Mouse (Mus musculus): ENCODE measurements around the gene Scfd2. TPM values are rescaled to one million over a fixed set of nuclear protein-coding genes. Genes with fewer than 3 reads are reported as not detected.

Scfd2 gene
- polyA plus RNA-seq, 1 experiment from 2014 or later = 14.4 TPM

DNA sequence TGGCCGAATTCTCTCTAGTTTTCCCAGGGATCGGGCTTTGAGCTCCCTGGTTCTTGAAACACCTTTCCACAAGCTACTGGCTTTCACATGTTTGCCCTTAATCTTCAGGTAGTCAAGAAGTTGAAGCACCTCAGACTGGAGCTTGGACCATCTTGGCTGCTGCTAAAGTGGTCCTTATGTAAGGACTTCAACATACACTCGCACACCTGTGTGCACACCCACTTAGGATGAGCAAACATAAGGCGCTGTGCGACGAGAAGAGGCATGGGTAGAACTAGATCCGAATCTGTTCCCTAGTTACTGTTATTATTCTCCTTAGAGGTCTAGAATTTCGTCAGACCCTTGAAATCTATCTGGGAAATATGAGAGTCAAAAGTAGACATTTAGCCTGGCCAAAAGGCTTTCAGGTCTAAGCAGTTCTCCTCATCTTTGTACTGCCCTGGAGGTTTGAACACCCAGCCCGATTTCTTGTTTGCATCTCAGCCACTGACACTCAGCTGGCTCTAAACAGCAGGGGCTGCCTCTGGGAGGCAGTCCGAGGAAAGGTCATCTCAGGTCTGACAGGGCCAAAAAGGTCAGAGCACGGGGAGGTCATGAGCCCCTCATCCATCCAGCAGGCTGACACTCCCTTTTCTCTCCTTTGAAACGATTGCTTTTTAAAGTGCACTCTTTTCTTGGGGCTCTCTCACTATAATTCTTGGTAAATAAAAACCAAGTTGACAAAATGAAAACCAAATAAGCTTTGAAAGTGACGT, 290.5 kb downstream of the Scfd2 start:
- H3K4me2 ChIP-seq (ENCODE audit: low read length) = no peak overlapping the region
- H3K4me1 ChIP-seq (ENCODE audit: control insufficient read depth in 2 of 2, insufficient read depth in 2 of 2, low read length in 2 of 2) = peaks cover 13 to 28% of the 10 kb centered on the region in 2 experiments
- 76% methylated on average over 13 of the region's 13 CpGs for WGBS
- H3K27ac ChIP-seq (replicated peaks in 1 of 2; ENCODE audit: control insufficient read depth in 1 of 2, insufficient read depth in 1 of 2, low read depth in 2 of 2, low read length in 2 of 2) = no peak overlapping the region
- H3K4me3 ChIP-seq (ENCODE audit: control insufficient read depth in 1 of 2, insufficient read depth in 1 of 2, low read depth in 1 of 2, low read length in 2 of 2) = no peak overlapping the region
- H3K9me3 ChIP-seq (ENCODE audit: control insufficient read depth, low read length) = no peaks in the 10 kb centered on the region
- ATAC-seq (ENCODE audit: insufficient number of reproducible peaks, insufficient read depth, low FRiP score, low read depth) = no peak
- no peaks in the 10 kb centered on the region for H3K36me3 ChIP-seq (ENCODE audit: control insufficient read depth, insufficient read depth, low read length)
- H3K9ac ChIP-seq (ENCODE audit: low read length) = no peak overlapping the region
- no peaks in the 10 kb centered on the region for H3K27me3 ChIP-seq (ENCODE audit: control insufficient read depth, insufficient read depth, low read length)

- Histone ChIP-seq H3K27ac (replicated peaks in 1 of 2; ENCODE audit: control insufficient read depth in 1 of 2, insufficient read depth in 1 of 2, low read depth in 2 of 2, low read length in 2 of 2) (no peak overlapping the region), H3K9ac (ENCODE audit: low read length) (no peak overlapping the region), H3K36me3 (ENCODE audit: control insufficient read depth, insufficient read depth, low read length) (no peaks in the 10 kb centered on the region), H3K4me2 (ENCODE audit: low read length) (no peak overlapping the region), H3K9me3 (ENCODE audit: control insufficient read depth, low read length) (no peaks in the 10 kb centered on the region), H3K4me1 (ENCODE audit: control insufficient read depth in 2 of 2, insufficient read depth in 2 of 2, low read length in 2 of 2) (peaks cover 10 to 20% of the 10 kb centered on the region in 2 experiments), H3K4me3 (ENCODE audit: control insufficient read depth in 1 of 2, insufficient read depth in 1 of 2, low read depth in 1 of 2, low read length in 2 of 2) (no peak overlapping the region), H3K27me3 (ENCODE audit: control insufficient read depth, insufficient read depth, low read length) (no peaks in the 10 kb centered on the region)
- ATAC-seq (ENCODE audit: insufficient number of reproducible peaks, insufficient read depth, low FRiP score, low read depth) = no peak
- WGBS = 70% methylated on average over 8 of the region's 8 CpGs
Observed at GRCm38 (mm10) chr5:74240298-74240697, 291.3 kb downstream of the Scfd2 start.

- 85% methylated on average over 1 of the region's 1 CpGs for WGBS
- Histone ChIP-seq H3K9me3 (ENCODE audit: control insufficient read depth, low read length) (no peaks in the 10 kb centered on the region), H3K4me3 (ENCODE audit: control insufficient read depth in 1 of 2, insufficient read depth in 1 of 2, low read depth in 1 of 2, low read length in 2 of 2) (no peak overlapping the region), H3K9ac (ENCODE audit: low read length) (no peak overlapping the region), H3K4me1 (ENCODE audit: control insufficient read depth in 2 of 2, insufficient read depth in 2 of 2, low read length in 2 of 2) (peaks cover 6 to 11% of the 10 kb centered on the region in 2 experiments), H3K36me3 (ENCODE audit: control insufficient read depth, insufficient read depth, low read length) (no peaks in the 10 kb centered on the region), H3K27ac (replicated peaks in 1 of 2; ENCODE audit: control insufficient read depth in 1 of 2, insufficient read depth in 1 of 2, low read depth in 2 of 2, low read length in 2 of 2) (no peak overlapping the region), H3K27me3 (ENCODE audit: control insufficient read depth, insufficient read depth, low read length) (no peaks in the 10 kb centered on the region), H3K4me2 (ENCODE audit: low read length) (no peak overlapping the region)
- no peak for ATAC-seq (ENCODE audit: insufficient number of reproducible peaks, insufficient read depth, low FRiP score, low read depth)
Observed at GRCm38 (mm10) chr5:74239369-74239768, 292.2 kb downstream of the Scfd2 start.

GRCm38 (mm10) chr5:74233808-74234207, 297.8 kb downstream of the Scfd2 start:
- no peak overlapping the region for H3K4me2 ChIP-seq (ENCODE audit: low read length)
- no peak overlapping the region for H3K27ac ChIP-seq (replicated peaks in 1 of 2; ENCODE audit: control insufficient read depth in 1 of 2, insufficient read depth in 1 of 2, low read depth in 2 of 2, low read length in 2 of 2)
- no peak overlapping the region for H3K9ac ChIP-seq (ENCODE audit: low read length)
- no peaks in the 10 kb centered on the region for H3K36me3 ChIP-seq (ENCODE audit: control insufficient read depth, insufficient read depth, low read length)
- no peaks in the 10 kb centered on the region for H3K27me3 ChIP-seq (ENCODE audit: control insufficient read depth, insufficient read depth, low read length)
- H3K4me3 ChIP-seq (ENCODE audit: control insufficient read depth in 1 of 2, insufficient read depth in 1 of 2, low read depth in 1 of 2, low read length in 2 of 2) = no peak overlapping the region
- H3K4me1 ChIP-seq (ENCODE audit: control insufficient read depth in 2 of 2, insufficient read depth in 2 of 2, low read length in 2 of 2) = peaks cover 16 to 25% of the 10 kb centered on the region in 2 experiments
- WGBS = 76% methylated on average over 7 of the region's 7 CpGs
- ATAC-seq (ENCODE audit: insufficient number of reproducible peaks, insufficient read depth, low FRiP score, low read depth) = no peak
- H3K9me3 ChIP-seq (ENCODE audit: control insufficient read depth, low read length) = no peaks in the 10 kb centered on the region

DNA sequence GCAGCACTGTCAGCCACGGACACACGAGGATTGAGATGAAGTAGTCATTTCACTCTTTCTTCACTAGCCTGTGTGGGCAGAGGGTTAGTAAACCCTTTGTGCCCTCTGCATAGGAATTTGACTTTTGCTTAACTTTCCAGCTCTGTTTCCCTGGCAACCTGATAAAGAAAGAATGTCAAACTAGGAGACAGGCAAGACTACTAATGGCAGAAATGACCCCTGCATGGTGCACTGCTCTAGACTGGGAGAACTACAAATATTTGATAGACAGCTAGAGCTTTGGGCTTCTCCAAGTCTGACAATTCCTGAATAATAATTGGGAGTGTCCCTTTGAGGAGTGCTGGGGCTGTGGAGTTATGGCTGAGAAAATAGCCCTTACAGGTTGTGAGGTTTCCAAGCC, 301.0 kb downstream of the Scfd2 start:
- 24% methylated on average over 2 of the region's 2 CpGs for WGBS
- Histone ChIP-seq H3K27me3 (ENCODE audit: control insufficient read depth, insufficient read depth, low read length) (no peaks in the 10 kb centered on the region), H3K4me1 (ENCODE audit: control insufficient read depth in 2 of 2, insufficient read depth in 2 of 2, low read length in 2 of 2) (peaks cover 14 to 25% of the 10 kb centered on the region in 2 experiments), H3K4me2 (ENCODE audit: low read length) (no peak overlapping the region; the same call in 1 of the 2 replicates), H3K27ac (replicated peaks in 1 of 2; ENCODE audit: control insufficient read depth in 1 of 2, insufficient read depth in 1 of 2, low read depth in 2 of 2, low read length in 2 of 2) (peak overlapping the region; percentile 37 to 63), H3K4me3 (ENCODE audit: control insufficient read depth in 1 of 2, insufficient read depth in 1 of 2, low read depth in 1 of 2, low read length in 2 of 2) (no peak overlapping the region), H3K36me3 (ENCODE audit: control insufficient read depth, insufficient read depth, low read length) (no peaks in the 10 kb centered on the region), H3K9ac (ENCODE audit: low read length) (peak overlapping the region; percentile 41; the same call in 1 of the 2 replicates), H3K9me3 (ENCODE audit: control insufficient read depth, low read length) (no peaks in the 10 kb centered on the region)
- ATAC-seq (ENCODE audit: insufficient number of reproducible peaks, insufficient read depth, low FRiP score, low read depth) = no peak

DNA sequence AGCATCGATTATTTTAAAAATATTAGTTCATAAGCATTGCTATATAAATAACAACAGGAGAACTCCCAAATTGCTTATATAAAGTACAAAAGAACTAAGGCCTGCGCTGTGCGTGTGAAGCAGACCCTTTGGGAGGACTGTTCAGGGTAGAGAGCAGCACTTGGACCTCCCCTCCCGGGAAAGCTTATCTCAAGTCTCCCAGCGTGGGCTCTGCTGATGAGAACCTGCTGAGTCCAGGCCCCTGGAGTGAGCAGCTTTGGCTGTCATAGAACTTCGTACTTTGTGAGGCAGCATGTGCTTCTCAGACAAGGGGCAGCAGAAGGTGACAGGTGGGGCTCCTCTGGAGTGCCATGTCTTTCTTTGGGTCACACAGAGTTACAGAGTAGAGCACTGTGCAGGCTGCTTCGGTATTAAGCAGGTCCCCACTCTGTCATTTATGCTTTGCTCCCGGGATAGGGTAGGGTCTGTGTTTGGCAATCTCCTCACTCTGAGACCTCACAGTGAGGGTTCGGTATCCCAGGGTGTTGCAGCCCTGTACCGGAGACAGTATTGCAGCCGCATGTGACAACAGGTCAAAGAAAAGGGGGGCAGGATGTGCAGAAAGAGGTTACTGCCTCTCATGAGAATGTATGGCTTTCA, 301.7 kb downstream of the Scfd2 start:
- Histone ChIP-seq H3K4me3 (ENCODE audit: control insufficient read depth in 1 of 2, insufficient read depth in 1 of 2, low read depth in 1 of 2, low read length in 2 of 2) (no peak overlapping the region), H3K36me3 (ENCODE audit: control insufficient read depth, insufficient read depth, low read length) (no peaks in the 10 kb centered on the region), H3K9ac (ENCODE audit: low read length) (peak overlapping the region; percentile 41; the same call in 1 of the 2 replicates), H3K27me3 (ENCODE audit: control insufficient read depth, insufficient read depth, low read length) (no peaks in the 10 kb centered on the region), H3K4me1 (ENCODE audit: control insufficient read depth in 2 of 2, insufficient read depth in 2 of 2, low read length in 2 of 2) (peaks cover 14 to 25% of the 10 kb centered on the region in 2 experiments), H3K9me3 (ENCODE audit: control insufficient read depth, low read length) (no peaks in the 10 kb centered on the region), H3K27ac (replicated peaks in 1 of 2; ENCODE audit: control insufficient read depth in 1 of 2, insufficient read depth in 1 of 2, low read depth in 2 of 2, low read length in 2 of 2) (peak overlapping the region; percentile 37 to 63), H3K4me2 (ENCODE audit: low read length) (no peak overlapping the region)
- peak; percentile 60 for ATAC-seq (ENCODE audit: insufficient number of reproducible peaks, insufficient read depth, low FRiP score, low read depth)
- 19% methylated on average over 11 of the region's 11 CpGs for WGBS

DNA sequence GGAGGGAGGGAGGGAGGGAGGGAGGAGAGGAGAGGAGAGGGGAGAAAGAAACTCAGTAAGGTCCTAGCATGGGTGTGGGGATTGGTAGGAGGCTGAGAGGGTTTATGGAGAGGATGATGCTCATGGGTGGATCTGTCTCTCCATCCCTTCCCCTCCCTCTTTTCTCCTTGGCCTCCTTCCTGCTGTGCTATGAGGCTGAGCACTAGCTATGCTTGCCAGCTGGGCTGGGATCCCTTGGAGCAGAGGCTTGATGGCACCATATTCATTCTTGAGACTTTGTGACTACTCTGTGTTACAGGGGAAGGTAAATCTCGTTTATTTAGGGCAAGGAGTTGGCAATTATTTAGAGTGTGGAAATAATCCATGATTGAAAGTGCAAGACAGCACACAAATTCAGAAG, 302.6 kb downstream of the Scfd2 start:
- no peak overlapping the region for H3K4me2 ChIP-seq (ENCODE audit: low read length)
- H3K27ac ChIP-seq (replicated peaks in 1 of 2; ENCODE audit: control insufficient read depth in 1 of 2, insufficient read depth in 1 of 2, low read depth in 2 of 2, low read length in 2 of 2) = no peak overlapping the region
- no peaks in the 10 kb centered on the region for H3K27me3 ChIP-seq (ENCODE audit: control insufficient read depth, insufficient read depth, low read length)
- 71% methylated on average over 1 of the region's 1 CpGs for WGBS
- no peak overlapping the region for H3K9ac ChIP-seq (ENCODE audit: low read length)
- no peaks in the 10 kb centered on the region for H3K9me3 ChIP-seq (ENCODE audit: control insufficient read depth, low read length)
- H3K36me3 ChIP-seq (ENCODE audit: control insufficient read depth, insufficient read depth, low read length) = no peaks in the 10 kb centered on the region
- no peak overlapping the region for H3K4me3 ChIP-seq (ENCODE audit: control insufficient read depth in 1 of 2, insufficient read depth in 1 of 2, low read depth in 1 of 2, low read length in 2 of 2)
- peaks cover 14 to 25% of the 10 kb centered on the region in 2 experiments for H3K4me1 ChIP-seq (ENCODE audit: control insufficient read depth in 2 of 2, insufficient read depth in 2 of 2, low read length in 2 of 2)
- no peak for ATAC-seq (ENCODE audit: insufficient number of reproducible peaks, insufficient read depth, low FRiP score, low read depth)

All from heart, embryonic 14.5 days (tissue).